Mouse (Mus musculus) neural tube, embryonic 13.5 days (tissue): Measurements from ENCODE around the gene Olfr561. TPM values are rescaled to one million over a fixed set of nuclear protein-coding genes. Genes with fewer than 3 reads are reported as not detected.

Experiments
- ATAC-seq: fragments of 200-750 bp; cut with Nextera tagmentation; 2 replicates; pipeline ENCODE4 v1.8.0; 2017; ENCODE audit warnings: low read depth, mild to moderate bottlenecking, moderate TSS enrichment, moderate library complexity
- H3K27ac ChIP-seq: fragments of 300-500 bp; sonication (generic); replicated peaks from 2 replicates; pipeline ENCODE4 v1.5.1; 2015; ENCODE audit warnings: moderate library complexity, mild to moderate bottlenecking, inconsistent platforms
- H3K27me3 ChIP-seq: fragments of 300-500 bp; sonication (generic); 2 replicates; pipeline ENCODE4 v1.6.1; 2015; ENCODE audit warnings: mild to moderate bottlenecking, inconsistent platforms
- H3K36me3 ChIP-seq: fragments of 300-500 bp; sonication (generic); 2 replicates; pipeline ENCODE4 v1.6.1; 2015; ENCODE audit warnings: mild to moderate bottlenecking, inconsistent platforms
- H3K4me1 ChIP-seq: fragments of 300-500 bp; sonication (generic); replicated peaks from 2 replicates; pipeline ENCODE4 v1.6.1; 2015; ENCODE audit warnings: inconsistent platforms
- H3K4me2 ChIP-seq: fragments of 300-500 bp; sonication (generic); 2 replicates; pipeline ENCODE4 v1.6.1; 2015; ENCODE audit warnings: inconsistent platforms, mild to moderate bottlenecking, moderate library complexity
- H3K4me3 ChIP-seq: fragments of 300-500 bp; sonication (generic); 2 replicates; pipeline ENCODE4 v1.5.1; 2015; ENCODE audit warnings: mild to moderate bottlenecking, inconsistent platforms
- H3K9ac ChIP-seq: fragments of 300-500 bp; sonication (generic); 2 replicates; pipeline ENCODE4 v1.6.1; 2015; ENCODE audit warnings: moderate library complexity, mild to moderate bottlenecking, inconsistent platforms
- H3K9me3 ChIP-seq: fragments of 300-500 bp; sonication (generic); 2 replicates; pipeline ENCODE4 v1.6.1; 2016; ENCODE audit warnings: inconsistent platforms
- WGBS: fragments of 180-500 bp; shearing (Covaris S2); methylation state at CpG from one replicate; pipeline ENCODE4 v1.1.7; 2015; 5-methylcytosine and 5-hydroxymethylcytosine counted together
- polyA plus RNA-seq: library from polyadenylated mRNA; unstranded; fragments of >200 nt; fragmentation: Nextera tagmentation; extraction: Ambion mirVana; gene quantifications from 2 replicates; pipeline ENCODE4 v1.2.1, GENCODE M21; 2015

Olfr561 gene
- 0.46 TPM in 1 of 2 replicates, not detected in the other for polyA plus RNA-seq

DNA sequence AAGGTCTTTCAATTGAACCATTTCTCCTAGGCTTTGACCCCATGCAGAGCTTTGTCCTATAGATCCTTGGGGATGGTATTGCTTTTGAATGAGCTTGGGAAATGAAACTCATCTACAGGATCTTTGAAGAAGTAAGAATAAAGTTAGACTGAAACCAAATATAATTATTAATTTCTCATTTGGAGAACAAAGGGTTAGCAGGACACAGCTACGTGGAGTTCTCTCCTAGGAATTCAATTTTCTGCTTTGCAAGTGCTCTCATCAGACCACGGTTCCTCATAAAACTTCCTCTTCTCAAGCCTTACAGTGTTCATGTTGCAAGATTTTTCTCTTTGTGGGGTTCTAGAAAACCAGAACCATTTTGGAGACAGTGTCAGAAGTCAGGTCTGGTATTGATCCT lies at the start of gene Olfr561:
Gene Olfr561 (plus strand): TSS at position 301 of the 400 bp plus-strand sequence.
- H3K4me2 ChIP-seq, result no peak within 1 kb of the TSS
- H3K36me3 ChIP-seq, result no peaks in the 10 kb centered on the region
- H3K4me3 ChIP-seq, result no peak within 1 kb of the TSS
- no peaks in the 10 kb centered on the region for H3K27me3 ChIP-seq
- WGBS, result 83% methylated on average over 2 of the region's 2 CpGs
- no peak within 1 kb of the TSS for H3K27ac ChIP-seq
- H3K9ac ChIP-seq, result no peak within 1 kb of the TSS
- H3K9me3 ChIP-seq, result no peaks in the 10 kb centered on the region
- no peak for ATAC-seq
- H3K4me1 ChIP-seq, result no peaks in the 10 kb centered on the region

DNA sequence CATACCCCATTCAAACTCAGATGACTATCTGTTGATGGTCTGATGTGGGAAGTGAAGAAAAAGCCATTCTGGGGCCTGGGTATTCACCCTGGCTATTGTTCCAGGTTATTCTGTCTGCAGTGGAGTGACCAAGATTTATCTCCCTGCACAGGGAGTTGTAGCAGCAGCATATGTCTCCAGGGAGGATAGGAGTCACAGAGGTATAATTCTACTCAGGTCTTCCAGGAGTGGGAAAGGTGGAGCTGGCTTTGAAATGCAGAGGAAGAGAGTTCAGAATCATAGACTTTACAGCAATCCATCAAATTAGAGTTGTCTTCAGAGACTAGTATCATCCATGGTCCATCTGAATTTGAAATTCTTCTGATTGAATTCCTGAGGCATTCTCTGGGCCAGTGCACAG lies 43.6 kb upstream of the Olfr561 start, which contains the start of gene Olfr559:
Gene Olfr559 (minus strand): TSS at position 101 of the 400 bp plus-strand sequence.
- no peaks in the 10 kb centered on the region for H3K27me3 ChIP-seq
- no peaks in the 10 kb centered on the region for H3K36me3 ChIP-seq
- no peak within 1 kb of the TSS for H3K4me2 ChIP-seq
- no peak within 1 kb of the TSS for H3K27ac ChIP-seq
- H3K9ac ChIP-seq, result no peak within 1 kb of the TSS
- no peaks in the 10 kb centered on the region for H3K9me3 ChIP-seq
- no peaks in the 10 kb centered on the region for H3K4me1 ChIP-seq
- H3K4me3 ChIP-seq, result no peak within 1 kb of the TSS
- ATAC-seq, result no peak

DNA sequence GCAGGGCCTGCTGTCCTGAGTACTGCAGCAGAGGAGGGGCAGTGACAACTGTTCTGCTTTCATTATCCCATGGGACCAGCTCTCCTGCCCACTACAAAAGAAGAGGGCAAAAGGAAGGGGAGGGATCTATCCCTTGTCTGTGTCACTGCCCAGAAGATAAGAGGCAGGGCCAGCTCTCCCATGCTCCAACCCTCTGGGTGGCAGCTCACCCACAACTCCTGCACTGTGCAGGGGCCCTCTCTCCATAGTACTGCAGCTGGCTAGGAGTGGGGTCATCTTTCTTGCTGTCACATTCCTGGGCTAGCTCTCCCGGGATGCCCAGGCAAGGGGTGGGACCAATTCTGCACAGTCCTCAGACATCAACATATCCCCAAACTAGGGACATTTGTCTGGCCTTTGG lies 37.2 kb upstream of the Olfr561 start:
- WGBS, result 56% methylated on average over 1 of the region's 1 CpGs
- no peak for ATAC-seq

GRCm38 (mm10) chr7:102737705-102738104 lies 33.3 kb upstream of the Olfr561 start:
- no peaks in the 10 kb centered on the region for H3K27me3 ChIP-seq
- WGBS, result 54% methylated on average over 2 of the region's 2 CpGs
- ATAC-seq, result no peak
- no peak overlapping the region for H3K4me3 ChIP-seq
- H3K9me3 ChIP-seq, result no peaks in the 10 kb centered on the region
- H3K4me1 ChIP-seq, result no peaks in the 10 kb centered on the region
- H3K9ac ChIP-seq, result no peak overlapping the region
- H3K4me2 ChIP-seq, result no peak overlapping the region
- no peaks in the 10 kb centered on the region for H3K36me3 ChIP-seq
- H3K27ac ChIP-seq, result no peak overlapping the region

More for the DNA sequence above, 37.2 kb upstream of the Olfr561 start:
- H3K9ac ChIP-seq, result no peak overlapping the region
- no peaks in the 10 kb centered on the region for H3K4me1 ChIP-seq
- no peaks in the 10 kb centered on the region for H3K36me3 ChIP-seq
- H3K4me2 ChIP-seq, result no peak overlapping the region
- no peak overlapping the region for H3K27ac ChIP-seq
- no peaks in the 10 kb centered on the region for H3K27me3 ChIP-seq
- no peaks in the 10 kb centered on the region for H3K9me3 ChIP-seq
- no peak overlapping the region for H3K4me3 ChIP-seq

- no peaks in the 10 kb centered on the region for H3K4me1 ChIP-seq
- no peak for ATAC-seq
- H3K36me3 ChIP-seq, result no peaks in the 10 kb centered on the region
- H3K9me3 ChIP-seq, result no peaks in the 10 kb centered on the region
- no peak overlapping the region for H3K27ac ChIP-seq
- H3K9ac ChIP-seq, result no peak overlapping the region
- no peak overlapping the region for H3K4me3 ChIP-seq
- no peaks in the 10 kb centered on the region for H3K27me3 ChIP-seq
- WGBS, result 18% methylated on average over 1 of the region's 1 CpGs
- H3K4me2 ChIP-seq, result no peak overlapping the region
Observed at GRCm38 (mm10) chr7:102752086-102752485, 18.9 kb upstream of the Olfr561 start.

DNA sequence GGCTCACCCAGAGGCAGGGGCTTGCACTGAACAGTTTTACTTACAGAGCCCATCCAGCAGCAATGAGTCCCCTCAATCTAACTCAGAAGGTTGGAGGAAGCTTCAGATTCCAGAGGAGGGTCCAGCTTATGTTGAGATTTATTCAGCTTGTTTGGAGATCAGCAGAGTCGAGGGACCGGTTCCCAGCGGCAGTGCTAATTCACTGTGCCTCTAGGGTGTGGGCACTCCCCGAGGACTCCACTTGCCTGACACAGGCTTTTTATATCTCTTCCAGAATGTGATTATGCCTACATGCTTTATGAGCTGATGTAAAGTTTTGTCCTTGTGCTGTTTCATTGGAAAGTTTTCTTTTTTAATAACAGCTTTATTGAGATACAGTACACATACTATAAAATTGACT lies 11.8 kb upstream of the Olfr561 start, which contains the start of the genes Olfr560 and Olfr78:
Gene Olfr560 (minus strand): TSS at position 101 of the 400 bp plus-strand sequence.
Gene Olfr78 (minus strand): TSS at position 206 of the 400 bp plus-strand sequence.
- 74% methylated on average over 4 of the region's 4 CpGs for WGBS
- Histone ChIP-seq H3K4me3 (no peak within 1 kb of the TSS), H3K36me3 (no peaks in the 10 kb centered on the region), H3K9me3 (no peaks in the 10 kb centered on the region), H3K4me2 (no peak within 1 kb of the TSS), H3K27me3 (no peaks in the 10 kb centered on the region), H3K27ac (no peak within 1 kb of the TSS), H3K9ac (no peak within 1 kb of the TSS), H3K4me1 (no peaks in the 10 kb centered on the region)
- no peak for ATAC-seq

DNA sequence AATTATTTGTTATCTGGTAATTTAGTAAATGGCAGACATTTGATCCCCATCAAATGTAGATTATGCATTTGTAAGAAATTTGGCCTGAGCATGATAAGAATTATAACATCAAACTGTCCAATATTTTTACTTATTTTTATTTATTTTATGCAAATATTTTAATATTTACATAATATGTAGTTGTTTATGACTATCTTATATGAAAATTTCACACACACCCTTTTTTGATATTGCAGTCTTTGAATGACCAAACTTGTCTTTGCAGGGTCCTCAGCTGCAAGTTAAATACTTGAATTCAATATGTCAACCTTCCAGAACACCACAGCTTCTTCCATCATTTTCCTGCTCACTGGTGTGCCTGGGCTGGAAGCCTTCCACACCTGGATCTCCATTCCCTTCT lies 32.2 kb downstream of the Olfr561 start, which contains the start of gene Olfr564:
Gene Olfr564 (plus strand): TSS at position 301 of the 400 bp plus-strand sequence.
- H3K27me3 ChIP-seq, result no peaks in the 10 kb centered on the region
- no peaks in the 10 kb centered on the region for H3K9me3 ChIP-seq
- H3K4me1 ChIP-seq, result no peaks in the 10 kb centered on the region
- H3K4me3 ChIP-seq, result no peak within 1 kb of the TSS
- H3K27ac ChIP-seq, result no peak within 1 kb of the TSS
- no peak within 1 kb of the TSS for H3K9ac ChIP-seq
- H3K4me2 ChIP-seq, result no peak within 1 kb of the TSS
- H3K36me3 ChIP-seq, result no peaks in the 10 kb centered on the region
- no peak for ATAC-seq

Other genes with a start within 250 kb of the Olfr561 start
- gene Olfr547, start 236.5 kb upstream of the Olfr561 start, polyA plus RNA-seq, result not detected in 2 replicates
- not detected in 2 replicates for gene Olfr548-ps1, start 230.3 kb upstream of the Olfr561 start, polyA plus RNA-seq
- not detected in 2 replicates for gene Olfr549, start 221.4 kb upstream of the Olfr561 start, polyA plus RNA-seq
- gene Trim21, start 205.7 kb upstream of the Olfr561 start, polyA plus RNA-seq, result 0.15 and 0.36 TPM in 2 replicates
- gene Olfr550, start 199.8 kb upstream of the Olfr561 start, polyA plus RNA-seq, result not detected in 2 replicates
- gene Olfr551, start 179.3 kb upstream of the Olfr561 start, polyA plus RNA-seq, result not detected in 2 replicates
- gene Olfr552, start 173.5 kb upstream of the Olfr561 start, polyA plus RNA-seq, result 0.06 TPM in 1 of 2 replicates, not detected in the other
- gene Olfr553, start 153.0 kb upstream of the Olfr561 start, polyA plus RNA-seq, result not detected in 2 replicates
- gene Olfr554, start 132.8 kb upstream of the Olfr561 start, polyA plus RNA-seq, result not detected in 2 replicates
- not detected in 2 replicates for gene Olfr555, start 112.4 kb upstream of the Olfr561 start, polyA plus RNA-seq
- not detected in 2 replicates for gene Olfr556, start 106.3 kb upstream of the Olfr561 start, polyA plus RNA-seq
- gene Trim68, start 83.9 kb upstream of the Olfr561 start, polyA plus RNA-seq, result 9.3 and 12.3 TPM in 2 replicates
- gene Olfr557, start 75.3 kb upstream of the Olfr561 start, polyA plus RNA-seq, result not detected in 2 replicates
- 2.5 and 2.7 TPM in 2 replicates for gene Olfr558, start 69.0 kb upstream of the Olfr561 start, polyA plus RNA-seq
- gene Olfr33, start 52.2 kb upstream of the Olfr561 start, polyA plus RNA-seq, result not detected in 2 replicates
- gene Olfr559, start 43.7 kb upstream of the Olfr561 start, polyA plus RNA-seq, result not detected in 2 replicates
- gene Olfr560, start 11.9 kb upstream of the Olfr561 start, polyA plus RNA-seq, result not detected in 2 replicates
- 0.27 and 0.44 TPM in 2 replicates for gene Olfr78, start 11.8 kb upstream of the Olfr561 start, polyA plus RNA-seq
- gene Olfr564, start 32.3 kb downstream of the Olfr561 start, polyA plus RNA-seq, result not detected in 2 replicates
- 0.31 and 0.50 TPM in 2 replicates for gene Olfr566, start 87.5 kb downstream of the Olfr561 start, polyA plus RNA-seq
- gene Olfr568, start 105.9 kb downstream of the Olfr561 start, polyA plus RNA-seq, result not detected in 2 replicates
- not detected in 2 replicates for gene Olfr569, start 119.7 kb downstream of the Olfr561 start, polyA plus RNA-seq
- not detected in 2 replicates for gene Olfr570, start 123.4 kb downstream of the Olfr561 start, polyA plus RNA-seq
- gene Olfr571, start 146.3 kb downstream of the Olfr561 start, polyA plus RNA-seq, result 0.04 TPM in 1 of 2 replicates, not detected in the other
- not detected in 2 replicates for gene Olfr572, start 153.2 kb downstream of the Olfr561 start, polyA plus RNA-seq
- gene Olfr573-ps1, start 171.4 kb downstream of the Olfr561 start, polyA plus RNA-seq, result not detected in 2 replicates
- not detected in 2 replicates for gene Olfr574, start 177.2 kb downstream of the Olfr561 start, polyA plus RNA-seq
- not detected in 2 replicates for gene Olfr575, start 187.6 kb downstream of the Olfr561 start, polyA plus RNA-seq
- not detected in 2 replicates for gene Olfr576, start 191.4 kb downstream of the Olfr561 start, polyA plus RNA-seq
- gene Olfr577, start 204.7 kb downstream of the Olfr561 start, polyA plus RNA-seq, result not detected in 2 replicates
- gene Olfr578, start 218.1 kb downstream of the Olfr561 start, polyA plus RNA-seq, result not detected in 2 replicates